Mouse (Mus musculus) CD8-positive naive resting alpha-beta T cell, adult 2 months (primary cell): Measurements from ENCODE around the gene Lipk.

Experiments used
- DNase-seq, 2 experiments: peaks; one replicate each; pipeline ENCODE4 v3.0.0; 2022; ENCODE audit warnings: low read depth in 2 of 2, low spot score in 2 of 2

The Lipk gene

GRCm38 (mm10) chr19:34008002-34008401, at the start of gene Lipk:
Lipk (plus strand) TSS chr19:34008290.
- no peak for DNase-seq

- no peak for DNase-seq
Measured at GRCm38 (mm10) chr19:33960887-33961286, 47.2 kb upstream of the Lipk start, which contains the start of gene Lipf. Lipf (plus strand) TSS chr19:33961187.

- DNase-seq, result no peak
Measured at GRCm38 (mm10) chr19:33979007-33979406, 29.1 kb upstream of the Lipk start.

GRCm38 (mm10) chr19:33983043-33983442, 25.0 kb upstream of the Lipk start:
- no peak for DNase-seq

GRCm38 (mm10) chr19:34021440-34022172, 13.5 kb downstream of the Lipk start:
- no peak for DNase-seq

GRCm38 (mm10) chr19:34022759-34023158, 14.7 kb downstream of the Lipk start:
- DNase-seq, result no peak

GRCm38 (mm10) chr19:34039731-34040130, 31.6 kb downstream of the Lipk start:
- no peak for DNase-seq

- DNase-seq, result no peak
Measured at GRCm38 (mm10) chr19:34043008-34043407, 34.9 kb downstream of the Lipk start.

GRCm38 (mm10) chr19:34049371-34050039, 41.4 kb downstream of the Lipk start:
- no peak for DNase-seq

- DNase-seq, result no peak
Measured at GRCm38 (mm10) chr19:34051502-34051901, 43.4 kb downstream of the Lipk start.

- no peak for DNase-seq
Measured at GRCm38 (mm10) chr19:34063547-34063946, 55.5 kb downstream of the Lipk start.

- DNase-seq, result no peak
Measured at GRCm38 (mm10) chr19:34064059-34064458, 56.0 kb downstream of the Lipk start.

GRCm38 (mm10) chr19:34066779-34067472, 58.8 kb downstream of the Lipk start, which contains the start of gene Lipn:
Lipn (plus strand) TSS chr19:34067358.
- no peak for DNase-seq

GRCm38 (mm10) chr19:34074239-34074638, 66.1 kb downstream of the Lipk start:
- DNase-seq, result no peak

GRCm38 (mm10) chr19:34078130-34078529, 70.0 kb downstream of the Lipk start:
- DNase-seq, result no peak

GRCm38 (mm10) chr19:34089011-34089680, 81.1 kb downstream of the Lipk start:
- DNase-seq, result no peak

GRCm38 (mm10) chr19:34095381-34095780, 87.3 kb downstream of the Lipk start:
- DNase-seq, result no peak

- DNase-seq, result no peak
Measured at GRCm38 (mm10) chr19:34096228-34096627, 88.1 kb downstream of the Lipk start.
